Mouse (Mus musculus) regulatory T cell (primary cell): Measurements from ENCODE around the gene Dtd1.
"Not testable (repeated sequence)": the region's sequence is repeated elsewhere in the genome, so short reads cannot be mapped to it uniquely, and the experiment has no call there.

Experiments
- in situ Hi-C: fragments of 300-600 bp; cut with MboI, MseI; formaldehyde crosslinking; loops from one replicate; pipeline ENCODE4 v1.15.1; 2025; ENCODE audit warnings: high pct_unique_total_duplicates

Gene Dtd1

DNA sequence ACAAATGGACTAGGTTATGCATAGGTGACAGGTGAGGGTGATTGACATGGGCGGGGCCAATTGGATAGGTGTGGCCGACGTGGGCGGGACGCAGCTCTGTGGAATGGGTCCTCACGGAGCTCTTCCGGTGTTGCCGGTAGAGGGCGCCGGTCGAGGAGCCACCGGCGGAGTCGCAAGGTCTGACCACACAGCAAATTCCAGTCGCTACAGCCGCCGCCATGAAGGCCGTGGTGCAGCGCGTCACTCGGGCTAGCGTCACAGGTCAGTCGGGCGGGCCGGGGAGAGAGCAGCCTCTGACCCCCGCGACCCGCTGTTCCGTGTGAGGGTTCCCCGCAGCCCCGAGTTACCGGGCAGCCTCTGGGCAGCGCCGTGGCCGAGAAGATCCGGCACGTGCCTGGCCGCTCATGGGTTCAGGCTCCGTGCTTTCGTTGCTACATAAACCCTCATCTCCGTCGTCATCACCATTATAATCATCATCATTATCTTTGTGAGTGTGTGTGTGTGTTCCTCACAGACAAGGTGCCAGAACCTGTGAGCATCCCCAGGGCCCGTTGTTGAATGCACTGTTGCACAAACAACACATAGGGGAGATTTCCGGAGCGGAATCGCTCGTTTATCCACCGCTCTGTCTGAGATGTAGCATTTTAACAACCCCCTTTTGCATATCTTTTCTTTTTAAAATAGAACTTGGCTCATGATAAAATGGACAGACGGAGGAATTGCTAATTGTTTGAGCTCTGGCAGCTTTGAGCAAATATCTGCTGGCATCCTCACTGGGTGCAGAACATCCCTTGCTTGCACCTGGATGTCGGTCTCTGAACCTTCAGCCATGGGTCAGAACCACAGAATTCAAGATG is at the start of gene Dtd1:
Gene Dtd1, plus strand, starts transcription at position 67 of the 857 bp plus-strand sequence.
- in situ Hi-C loops = no loop called here

- in situ Hi-C loops = no loop called here
Observed at GRCm38 (mm10) chr2:144550529-144550928, 49.2 kb upstream of the Dtd1 start, which contains the start of gene Rbbp9. TSS of gene Rbbp9 (minus strand) at chr2:144550869.

- in situ Hi-C loops = no loop called here
Observed at GRCm38 (mm10) chr2:144553905-144554304, 45.8 kb upstream of the Dtd1 start.

- in situ Hi-C loops = no loop called here
Observed at GRCm38 (mm10) chr2:144555286-144555819, 44.3 kb upstream of the Dtd1 start.

- in situ Hi-C loops = no loop called here
Observed at GRCm38 (mm10) chr2:144555820-144556552, 43.7 kb upstream of the Dtd1 start, which contains the start of gene Sec23b. TSS of gene Sec23b (plus strand) at chr2:144556229.

DNA sequence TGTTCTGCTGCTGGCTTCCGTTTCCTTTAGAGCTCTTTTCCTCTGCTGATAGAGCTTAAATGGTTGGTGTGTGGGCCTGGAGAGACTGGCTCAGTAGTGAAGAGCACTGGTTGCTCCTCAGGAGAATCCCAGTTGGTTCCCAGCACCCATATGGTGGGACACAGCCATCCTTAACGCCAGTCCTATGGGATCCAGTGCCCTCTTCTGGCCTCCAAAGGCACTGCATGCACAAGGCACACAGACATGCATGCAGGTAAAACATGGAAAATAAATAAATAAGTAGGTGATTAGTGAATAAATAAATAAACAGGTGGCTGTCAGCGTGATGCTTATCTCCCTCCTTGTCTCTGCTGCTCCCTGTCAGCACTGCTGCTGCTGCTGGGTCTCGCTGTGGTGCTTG is 11.0 kb upstream of the Dtd1 start:
- in situ Hi-C loops = no loop called here

DNA sequence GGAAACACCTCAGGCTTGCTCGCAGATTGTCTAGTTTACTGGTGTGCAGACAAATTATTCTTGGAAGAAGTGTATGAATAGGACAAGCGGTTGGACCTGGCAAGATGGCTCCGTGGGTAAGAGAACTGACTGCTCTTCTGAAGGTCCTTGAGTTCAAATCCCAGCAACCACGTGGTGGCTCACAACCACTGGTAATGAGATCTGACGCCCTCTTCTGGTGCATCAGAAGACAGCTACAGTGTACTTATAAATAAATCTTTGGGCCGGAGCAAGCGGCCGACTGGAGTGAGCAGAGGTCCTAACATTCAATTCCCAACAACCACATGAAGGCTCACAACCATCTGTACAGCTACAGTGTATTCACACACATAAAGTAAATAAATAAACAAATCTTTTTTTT is 6.7 kb upstream of the Dtd1 start:
- in situ Hi-C loops = not testable (repeated sequence)

DNA sequence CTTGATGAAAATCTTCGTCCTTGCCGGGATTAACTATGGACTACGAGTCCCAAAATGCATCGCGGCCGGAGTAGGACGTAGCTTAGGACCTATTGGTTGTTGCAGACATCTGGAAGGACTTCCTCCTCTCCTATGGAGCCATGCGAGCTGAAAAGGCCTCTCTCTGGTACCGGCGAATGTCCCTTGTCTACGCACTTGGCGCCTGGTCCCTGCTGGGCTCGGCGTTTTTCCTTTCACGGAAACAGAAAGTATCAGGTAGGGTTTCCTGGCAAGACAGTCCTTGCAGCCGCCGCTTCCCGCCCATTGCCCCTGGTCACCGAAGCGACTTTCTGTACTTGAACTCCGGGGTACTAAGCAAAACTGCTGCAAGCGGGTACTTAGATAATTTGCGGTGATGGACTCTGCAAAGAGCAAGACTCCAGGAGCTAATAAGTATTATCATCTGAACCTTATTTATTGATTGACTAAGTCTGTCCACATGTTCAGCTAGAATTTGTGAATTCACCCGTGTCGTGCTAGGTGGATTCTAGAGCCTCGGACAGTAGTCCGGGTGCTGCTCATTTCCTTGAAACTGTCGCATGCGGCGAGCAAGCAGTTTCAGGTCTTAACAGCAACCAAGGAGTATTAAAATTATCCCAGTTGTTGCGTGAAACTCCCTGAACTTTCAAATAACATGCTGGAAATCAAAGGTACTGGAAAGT is 5.6 kb upstream of the Dtd1 start, which contains the start of gene Smim26:
Gene Smim26, plus strand, starts transcription at position 104 of the 701 bp plus-strand sequence.
- in situ Hi-C loops = no loop called here

- in situ Hi-C loops = no loop called here
Observed at GRCm38 (mm10) chr2:144598006-144598405, 1.7 kb upstream of the Dtd1 start.

DNA sequence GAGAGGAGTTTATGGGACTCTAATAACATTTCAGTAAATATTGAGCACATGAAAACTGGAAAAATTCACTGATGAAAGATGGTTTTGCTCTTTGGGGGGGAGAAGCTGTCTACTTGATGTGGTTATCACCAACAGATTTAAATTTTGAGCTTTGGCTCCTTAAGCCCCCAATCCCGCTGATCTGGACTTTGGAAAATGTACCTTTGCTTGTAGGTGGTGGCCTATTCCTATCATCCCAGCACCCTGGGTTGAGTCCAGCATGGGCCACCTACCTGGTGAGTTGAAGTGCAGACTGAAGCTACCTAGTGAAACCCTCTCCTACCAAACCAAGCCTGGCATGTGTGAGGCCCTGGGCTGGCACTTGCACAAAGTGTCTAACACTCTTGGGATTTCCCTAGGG is 1.9 kb downstream of the Dtd1 start:
- in situ Hi-C loops = no loop called here

- in situ Hi-C loops = no loop called here
Observed at GRCm38 (mm10) chr2:144613956-144614355, 14.3 kb downstream of the Dtd1 start.

DNA sequence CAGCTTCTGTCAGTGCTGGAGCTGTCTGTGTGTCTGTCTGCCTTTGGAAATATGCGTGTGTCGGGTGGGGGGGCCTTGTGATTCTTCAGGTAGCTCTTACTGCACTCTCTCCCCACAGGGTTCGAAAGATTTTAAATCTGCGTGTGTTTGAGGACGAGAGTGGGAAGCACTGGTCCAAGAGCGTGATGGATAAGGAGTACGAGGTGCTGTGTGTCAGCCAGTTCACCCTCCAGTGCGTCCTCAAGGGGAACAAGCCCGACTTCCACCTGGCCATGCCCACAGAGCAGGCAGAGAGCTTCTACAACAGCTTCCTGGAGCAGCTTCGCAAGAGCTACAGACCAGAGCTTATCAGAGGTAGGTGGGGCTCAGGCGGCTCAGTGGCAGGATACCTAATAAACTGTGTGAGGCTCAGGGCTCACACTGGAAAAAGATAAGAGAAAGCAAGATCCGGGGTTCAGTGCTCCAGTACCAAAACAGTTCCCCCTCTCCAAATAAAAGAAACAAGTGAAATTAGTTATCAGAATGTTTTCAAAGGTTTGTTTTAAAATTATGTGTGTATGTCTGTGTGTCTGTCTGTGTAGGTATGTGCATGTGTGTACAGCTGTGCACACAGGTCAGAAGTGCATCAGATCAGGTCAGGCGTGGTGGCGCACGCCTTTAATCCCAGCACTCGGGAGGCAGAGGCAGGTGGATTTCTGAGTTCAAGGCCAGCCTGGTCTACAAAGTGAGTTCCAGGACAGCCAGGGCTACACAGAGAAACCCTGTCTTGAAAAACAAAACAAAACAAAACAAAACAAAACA is 17.6 kb downstream of the Dtd1 start:
- in situ Hi-C loops = no loop called here

- in situ Hi-C loops = no loop called here
Observed at GRCm38 (mm10) chr2:144621491-144621890, 21.8 kb downstream of the Dtd1 start.

DNA sequence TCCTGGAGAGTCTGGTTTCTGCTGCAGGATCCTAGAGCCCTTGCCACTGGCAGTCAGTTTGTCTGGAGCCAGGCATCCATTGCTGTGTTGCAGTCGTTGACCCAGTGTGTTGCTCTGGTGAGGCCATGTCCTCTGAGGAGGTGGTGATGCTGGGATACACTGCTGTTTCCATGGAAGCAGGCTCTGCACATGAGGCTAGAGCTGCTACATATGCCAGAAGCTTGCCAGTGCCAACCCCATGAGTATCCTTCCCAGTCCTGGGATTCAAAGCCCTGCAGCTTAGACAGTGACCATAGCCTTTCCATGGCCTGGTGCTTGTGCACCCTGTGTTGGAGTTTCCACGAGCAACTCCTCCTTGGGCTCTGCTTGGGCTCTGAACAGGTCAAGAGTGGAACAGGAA is 33.9 kb downstream of the Dtd1 start:
- in situ Hi-C loops = no loop called here

DNA sequence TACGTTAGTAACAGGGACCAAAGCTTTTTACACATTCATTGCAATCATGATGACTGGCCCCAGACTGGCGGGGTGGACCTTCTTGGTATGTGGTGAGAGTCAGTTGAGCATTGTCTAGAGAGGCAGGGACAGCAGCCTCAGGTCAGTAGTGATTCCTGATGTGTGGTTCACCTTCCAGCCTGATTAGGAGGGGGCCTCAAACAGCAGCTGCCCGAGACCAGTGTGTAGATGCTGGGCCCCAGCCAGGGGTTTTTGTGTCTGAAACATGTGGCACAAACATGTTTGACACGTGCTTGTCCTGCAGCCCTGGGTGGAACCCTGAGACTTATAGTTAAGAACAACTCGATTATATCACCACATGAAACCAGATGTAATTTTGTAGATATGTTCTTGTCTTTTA is 34.5 kb downstream of the Dtd1 start:
- in situ Hi-C loops = no loop called here

DNA sequence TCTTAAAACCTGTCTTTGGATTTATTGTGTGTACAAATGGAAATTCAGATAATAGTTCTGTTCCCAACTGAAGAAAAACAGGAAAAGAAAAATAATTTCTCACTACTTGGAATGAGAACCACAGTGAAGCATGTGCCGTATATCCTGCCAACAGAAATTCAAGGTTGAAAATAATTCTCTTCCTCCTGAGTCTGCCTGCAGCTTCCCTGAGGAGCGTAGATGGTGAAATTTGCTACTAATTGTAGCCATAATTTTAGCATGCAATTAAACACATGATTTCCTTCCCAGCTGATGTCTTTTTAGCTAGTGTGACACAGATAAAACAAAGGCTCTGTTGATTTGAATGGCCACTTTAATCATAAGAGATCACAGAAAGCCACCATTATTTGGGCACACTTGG is 35.0 kb downstream of the Dtd1 start:
- in situ Hi-C loops = no loop called here

- in situ Hi-C loops = no loop called here
Observed at GRCm38 (mm10) chr2:144635644-144636320, 36.1 kb downstream of the Dtd1 start.

DNA sequence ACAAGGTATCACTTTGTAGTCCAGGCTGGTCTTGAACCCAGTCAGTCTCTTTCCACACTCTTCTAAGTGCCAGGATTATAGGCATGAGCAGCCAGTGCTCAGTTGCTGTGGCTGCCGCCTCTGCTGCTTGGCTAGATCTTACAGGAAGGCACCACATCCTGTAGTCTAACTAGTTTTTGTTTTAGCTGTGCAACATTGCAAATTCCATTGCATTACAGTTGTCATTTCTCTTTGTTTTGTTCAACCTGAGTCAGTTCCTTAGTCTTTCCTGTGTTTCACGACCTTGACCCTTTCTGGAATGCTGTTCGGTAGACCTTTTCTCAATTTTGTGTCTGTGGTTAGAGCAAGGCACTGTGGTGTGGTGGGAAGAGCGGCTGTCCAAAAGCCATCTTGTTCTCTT is 37.5 kb downstream of the Dtd1 start:
- in situ Hi-C loops = no loop called here

DNA sequence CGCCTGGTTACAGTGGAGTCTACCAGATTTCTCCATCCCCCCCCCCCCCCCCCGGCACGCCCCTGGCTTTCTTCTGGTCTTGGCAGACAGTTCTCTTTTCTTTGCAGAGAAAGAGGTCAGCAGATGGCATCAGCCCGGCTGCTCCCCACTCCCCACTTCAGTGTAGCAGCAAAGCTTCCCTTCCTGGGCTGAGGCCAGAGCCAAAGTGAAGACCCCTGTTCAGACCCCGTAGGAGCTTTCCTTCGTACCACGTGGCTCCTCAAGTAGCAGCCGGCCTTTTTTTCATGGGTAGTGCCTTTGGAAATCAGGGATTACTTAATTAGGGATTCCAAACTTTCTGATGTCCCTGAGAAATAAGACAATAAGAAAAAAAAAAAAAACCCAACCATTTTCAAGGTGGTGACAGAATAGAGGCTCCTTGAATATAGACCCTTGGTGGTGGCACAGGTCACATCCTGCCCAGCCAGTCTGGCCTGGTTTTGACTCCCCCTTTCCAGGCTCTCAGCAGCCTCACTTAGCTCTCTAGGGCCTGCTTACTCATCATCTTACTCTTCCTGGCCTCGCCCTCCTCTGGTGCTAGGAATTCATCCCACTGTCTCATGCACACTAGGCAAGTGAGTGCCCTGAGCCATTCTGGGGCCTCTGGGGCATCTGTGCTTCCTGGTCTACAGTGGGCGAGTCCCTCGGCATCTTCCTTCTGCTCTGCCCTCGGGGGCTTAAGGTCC is 38.1 kb downstream of the Dtd1 start:
- in situ Hi-C loops = no loop called here

DNA sequence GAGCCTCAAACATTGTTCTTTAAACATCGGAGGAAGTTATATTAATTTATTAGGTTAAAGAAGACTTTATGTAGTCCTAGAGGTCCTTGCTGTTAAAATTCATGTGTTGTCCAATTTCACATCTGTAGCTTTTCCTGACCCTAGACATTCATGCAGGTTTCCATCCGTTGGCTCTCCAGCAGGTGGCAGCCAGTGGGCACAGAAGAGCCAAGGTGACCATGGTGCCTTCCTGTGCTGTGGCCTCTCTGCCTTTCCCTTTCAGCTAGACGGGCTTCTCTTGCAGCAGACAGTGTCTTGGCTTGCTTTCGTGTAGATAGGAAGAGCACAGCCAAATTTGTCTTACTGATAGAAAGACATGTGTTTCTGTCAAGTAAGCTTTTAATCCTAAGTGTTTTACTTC is 39.0 kb downstream of the Dtd1 start:
- in situ Hi-C loops = no loop called here
